ENCODE assay signal across 8 mouse cellular contexts in genomic region chr16:96081331-96081730, GRCm38 (mm10). TPM values are rescaled to one million over a fixed set of nuclear protein-coding genes. Genes with fewer than 3 reads are reported as not detected.
DNase-seq lines count a peak whose midpoint lies in the region; ATAC-seq and TF ChIP-seq lines count a peak whose summit lies in the region.

No protein-coding gene starts in this region.

- WGBS in neural tube, embryonic 11.5 days = under 1% methylated on average over 24 of the region's 28 CpGs
- WGBS in intestine, embryonic 16.5 days = under 1% methylated on average over 26 of the region's 28 CpGs
- WGBS in midbrain, embryonic 10.5 days = 3% methylated on average over 15 of the region's 28 CpGs
- under 1% methylated on average over 28 of the region's 28 CpGs for WGBS in small intestine, adult 2 months

- H3K27me3 ChIP-seq in neural tube, embryonic 11.5 days (ENCODE audit: control insufficient read depth, insufficient read depth, low read length) = no peaks in the 10 kb centered on the region
- no peaks in the 10 kb centered on the region for H3K27me3 ChIP-seq in intestine, embryonic 16.5 days (replicated peaks; ENCODE audit: control insufficient read depth, insufficient read depth, low read length)
- H3K27me3 ChIP-seq in midbrain, embryonic 10.5 days (ENCODE audit: low read depth, poor library complexity, severe bottlenecking) = no peaks in the 10 kb centered on the region
- no peaks in the 10 kb centered on the region for H3K27me3 ChIP-seq in small intestine, adult 2 months (ENCODE audit: control insufficient read depth, insufficient read depth, low read length)

- H3K36me3 ChIP-seq in neural tube, embryonic 11.5 days (ENCODE audit: control insufficient read depth, insufficient read depth, low read length) = peaks cover 7% of the 10 kb centered on the region
- peaks cover 12% of the 10 kb centered on the region for H3K36me3 ChIP-seq in intestine, embryonic 16.5 days (ENCODE audit: control insufficient read depth, insufficient read depth, low read length)
- H3K36me3 ChIP-seq in midbrain, embryonic 10.5 days = peaks cover 46% of the 10 kb centered on the region
- H3K36me3 ChIP-seq in small intestine, adult 2 months (ENCODE audit: control insufficient read depth, insufficient read depth, low read length) = peaks cover 14% of the 10 kb centered on the region

- no peaks in the 10 kb centered on the region for H3K9me3 ChIP-seq in neural tube, embryonic 11.5 days (ENCODE audit: control insufficient read depth, low read length)
- H3K9me3 ChIP-seq in intestine, embryonic 16.5 days (ENCODE audit: control insufficient read depth, low read length) = no peaks in the 10 kb centered on the region
- no peaks in the 10 kb centered on the region for H3K9me3 ChIP-seq in midbrain, embryonic 10.5 days (replicated peaks)

- TF ChIP-seq CTCF in small intestine, adult 2 months (IDR thresholded peaks at IDR 0.05; ENCODE audit: extremely low read depth, insufficient read length, insufficient replicate concordance, low read depth, low read length) = no peak

- H3K4me2 ChIP-seq in neural tube, embryonic 11.5 days (ENCODE audit: low read depth) = peak overlapping the region; percentile 65
- peak overlapping the region; percentile 76 for H3K4me2 ChIP-seq in intestine, embryonic 16.5 days (ENCODE audit: low read depth, low read length)

- no peak for TF ChIP-seq POLR2A in small intestine, adult 2 months (IDR thresholded peaks at IDR 0.05; ENCODE audit: low read depth, low read length)

- intact Hi-C loops in left cerebral cortex, postnatal 25 days (cut with DNase I) = no loop called here

- H3K4me1 ChIP-seq in neural tube, embryonic 11.5 days (ENCODE audit: control insufficient read depth, insufficient read depth, low read length) = peaks cover 11% of the 10 kb centered on the region
- H3K4me1 ChIP-seq in intestine, embryonic 16.5 days (ENCODE audit: control insufficient read depth, insufficient read depth, low read length) = peaks cover 19% of the 10 kb centered on the region
- H3K4me1 ChIP-seq in midbrain, embryonic 10.5 days = peaks cover 26% of the 10 kb centered on the region
- H3K4me1 ChIP-seq in small intestine, adult 2 months (ENCODE audit: control insufficient read depth, insufficient read depth, insufficient read length, low read length) = peaks cover 14% of the 10 kb centered on the region; the same call in 1 of the 2 replicates

- ATAC-seq in neural tube, embryonic 11.5 days (ENCODE audit: insufficient read depth, low FRiP score, low TSS enrichment) = peak; percentile 82
- ATAC-seq in intestine, embryonic 16.5 days = peak; percentile 81

- H3K27ac ChIP-seq in neural tube, embryonic 11.5 days (ENCODE audit: low read depth, low read length) = peak overlapping the region; percentile 98
- peak overlapping the region; percentile 98 for H3K27ac ChIP-seq in intestine, embryonic 16.5 days (ENCODE audit: low read length)
- H3K27ac ChIP-seq in midbrain, embryonic 10.5 days (replicated peaks) = peak overlapping the region; percentile 97
- H3K27ac ChIP-seq in small intestine, adult 2 months (ENCODE audit: insufficient read depth, low read depth, low read length) = peak overlapping the region; percentile 67

- peak overlapping the region; percentile 100 for H3K4me3 ChIP-seq in neural tube, embryonic 11.5 days (ENCODE audit: low read depth, low read length)
- peak overlapping the region; percentile 95 for H3K4me3 ChIP-seq in intestine, embryonic 16.5 days (ENCODE audit: low read length)
- peak overlapping the region; percentile 78 for H3K4me3 ChIP-seq in midbrain, embryonic 10.5 days
- H3K4me3 ChIP-seq in small intestine, adult 2 months (ENCODE audit: low read depth, low read length) = peak overlapping the region; percentile 85

- peak; percentile 90 for DNase-seq in neural tube, embryonic 11.5 days (ENCODE audit: low spot score)
- no peak for DNase-seq in neural tube, embryonic 10.5 days (ENCODE audit: extremely low spot score, low spot score)
- DNase-seq in embryo, embryonic 9.5 days (ENCODE audit: extremely low spot score) = peak; percentile 90
- peak; percentile 77 to 82 for DNase-seq in gastrocnemius, postnatal 4 days (ENCODE audit: low spot score in 2 of 2)
- DNase-seq in left cerebral cortex, postnatal 25 days (ENCODE audit: low spot score in 2 of 2) = peak; percentile 93
- DNase-seq in midbrain, embryonic 10.5 days (ENCODE audit: low spot score) = peak; percentile 87

- H3K9ac ChIP-seq in neural tube, embryonic 11.5 days (ENCODE audit: low read length) = peak overlapping the region; percentile 98
- H3K9ac ChIP-seq in intestine, embryonic 16.5 days (ENCODE audit: low read depth, low read length) = peak overlapping the region; percentile 97

RNA-seq across cellular contexts. Expression of gene Brwd1, which starts 1.0 kb away (rescaled TPM):
- polyA plus RNA-seq in neural tube, embryonic 11.5 days (2014; fragmentation: Nextera tagmentation; extraction: Ambion mirVana) = 215 and 223 TPM in 2 replicates
- 100 to 1,000 TPM; 118 to 133 TPM for total RNA-seq in gastrocnemius, postnatal 4 days (2021)
- 47.0 and 51.6 TPM in 2 replicates for polyA plus RNA-seq in intestine, embryonic 16.5 days (2015; fragmentation: Nextera tagmentation; extraction: Ambion mirVana)
- total RNA-seq in left cerebral cortex, postnatal 25 days (2021) = 100 to 1,000 TPM; 135 to 159 TPM
- polyA plus RNA-seq in midbrain, embryonic 10.5 days (2016; fragmentation: Nextera tagmentation; extraction: Ambion mirVana) = 133 and 160 TPM in 2 replicates
- 10.7 and 14.0 TPM in 2 replicates for polyA plus RNA-seq in small intestine, adult 2 months (2012; rRNA removed)

RNA-seq across cellular contexts. Expression of gene Hmgn1, which starts 46.2 kb away (rescaled TPM):
- polyA plus RNA-seq in neural tube, embryonic 11.5 days (2014; fragmentation: Nextera tagmentation; extraction: Ambion mirVana) = 732 and 792 TPM in 2 replicates
- 100 to 1,000 TPM; 172 to 185 TPM for total RNA-seq in gastrocnemius, postnatal 4 days (2021)
- 404 and 487 TPM in 2 replicates for polyA plus RNA-seq in intestine, embryonic 16.5 days (2015; fragmentation: Nextera tagmentation; extraction: Ambion mirVana)
- 10 to 100 TPM; 52.5 to 71.7 TPM for total RNA-seq in left cerebral cortex, postnatal 25 days (2021)
- 713 and 827 TPM in 2 replicates for polyA plus RNA-seq in midbrain, embryonic 10.5 days (2016; fragmentation: Nextera tagmentation; extraction: Ambion mirVana)
- polyA plus RNA-seq in small intestine, adult 2 months (2012; rRNA removed) = 1.7 and 4.4 TPM in 2 replicates

Comparison
In these comparisons a context has a peak if more than half of its experiments do, and no peak if none do; other contexts are left out.
1. RNA of gene Hmgn1, which starts 46.2 kb away (polyA plus RNA-seq): 713 to 827 TPM in midbrain, embryonic 10.5 days, 732 to 792 TPM in neural tube, embryonic 11.5 days and 404 to 487 TPM in intestine, embryonic 16.5 days; 1.7 to 4.4 TPM in small intestine, adult 2 months; every median in the first group is over 10 times any median in the second.
2. Peak in every context shown above with its lines, with median percentiles within 50 percentile points of each other: H3K27ac ChIP-seq and H3K4me3 ChIP-seq.